Mouse (Mus musculus): ENCODE data around the gene Orc5.
"Not testable (repeated sequence)": the region's sequence is repeated elsewhere in the genome, so short reads cannot be mapped to it uniquely, and the experiment has no call there.

Gene Orc5

GRCm38 (mm10) chr5:22538996-22539600, 11.1 kb downstream of the Orc5 start:
- intact Hi-C loops (cut with DNase I): no loop called here

- intact Hi-C loops (cut with DNase I): no loop called here
Observed at GRCm38 (mm10) chr5:22536695-22537094, 13.5 kb downstream of the Orc5 start.

GRCm38 (mm10) chr5:22532571-22532970, 17.7 kb downstream of the Orc5 start:
- intact Hi-C loops (cut with DNase I): no loop called here

GRCm38 (mm10) chr5:22522612-22523011, 27.6 kb downstream of the Orc5 start:
- intact Hi-C loops (cut with DNase I): no loop called here

GRCm38 (mm10) chr5:22519708-22520107, 30.5 kb downstream of the Orc5 start:
- intact Hi-C loops (cut with DNase I): loop anchor here (10.0 kb wide), 1 partner anchor 725 kb away; no protein-coding TSS in a partner anchor

- intact Hi-C loops (cut with DNase I): loop anchor here (10.0 kb wide), 1 partner anchor 721 kb away; no protein-coding TSS in a partner anchor
Observed at GRCm38 (mm10) chr5:22515745-22516144, 34.5 kb downstream of the Orc5 start.

- intact Hi-C loops (cut with DNase I): loop anchor here (10.0 kb wide), 1 partner anchor 719 kb away; no protein-coding TSS in a partner anchor
Observed at GRCm38 (mm10) chr5:22514231-22514630, 36.0 kb downstream of the Orc5 start.

GRCm38 (mm10) chr5:22512579-22512978, 37.6 kb downstream of the Orc5 start:
- intact Hi-C loops (cut with DNase I): loop anchor here (10.0 kb wide), 1 partner anchor 718 kb away; no protein-coding TSS in a partner anchor

- intact Hi-C loops (cut with DNase I): loop anchor here (2.0 to 10.0 kb wide), 2 partner anchors 525 to 717 kb away; no protein-coding TSS in a partner anchor
Observed at GRCm38 (mm10) chr5:22511824-22512223, 38.4 kb downstream of the Orc5 start.

GRCm38 (mm10) chr5:22508560-22508959, 41.7 kb downstream of the Orc5 start:
- intact Hi-C loops (cut with DNase I): loop anchor here (10.0 kb wide), 1 partner anchor 574 kb away; no protein-coding TSS in a partner anchor

GRCm38 (mm10) chr5:22499437-22499836, 50.8 kb downstream of the Orc5 start:
- intact Hi-C loops (cut with DNase I): no loop called here

GRCm38 (mm10) chr5:22491088-22491487, 59.1 kb downstream of the Orc5 start:
- intact Hi-C loops (cut with DNase I): no loop called here

- intact Hi-C loops (cut with DNase I): no loop called here
Observed at GRCm38 (mm10) chr5:22489091-22489490, 61.1 kb downstream of the Orc5 start.

GRCm38 (mm10) chr5:22486601-22487206, 63.5 kb downstream of the Orc5 start:
- intact Hi-C loops (cut with DNase I): no loop called here

- intact Hi-C loops (cut with DNase I): no loop called here
Observed at GRCm38 (mm10) chr5:22485764-22486163, 64.5 kb downstream of the Orc5 start.

GRCm38 (mm10) chr5:22482567-22482966, 67.7 kb downstream of the Orc5 start:
- intact Hi-C loops (cut with DNase I): no loop called here

GRCm38 (mm10) chr5:22472445-22472844, 77.8 kb downstream of the Orc5 start:
- intact Hi-C loops (cut with DNase I): not testable (repeated sequence)

- intact Hi-C loops (cut with DNase I): no loop called here
Observed at GRCm38 (mm10) chr5:22471243-22471642, 79.0 kb downstream of the Orc5 start.

GRCm38 (mm10) chr5:22452871-22453661, 97.2 kb downstream of the Orc5 start:
- intact Hi-C loops (cut with DNase I): no loop called here

- intact Hi-C loops (cut with DNase I): no loop called here
Observed at GRCm38 (mm10) chr5:22452452-22452851, 97.8 kb downstream of the Orc5 start.

GRCm38 (mm10) chr5:22451764-22452163, 98.5 kb downstream of the Orc5 start:
- intact Hi-C loops (cut with DNase I): no loop called here

GRCm38 (mm10) chr5:22449492-22449891, 100.7 kb downstream of the Orc5 start:
- intact Hi-C loops (cut with DNase I): no loop called here

All from adrenal gland (tissue).